7 mouse cellular contexts compared by ENCODE assay signal in genomic region chr13:14038911-14039291, GRCm38 (mm10). TPM values are rescaled to one million over a fixed set of nuclear protein-coding genes. Genes with fewer than 3 reads are reported as not detected.
A peak's percentile ranks its signal among the peaks of the same experiment; 100 is the strongest.
DNase-seq lines count a peak whose midpoint lies in the region; ATAC-seq and TF ChIP-seq lines count a peak whose summit lies in the region.

No protein-coding gene starts in this region.

- H3K4me1 ChIP-seq in lung, adult 2 months (ENCODE audit: control insufficient read depth, insufficient read depth, low read length) = peaks cover 4% of the 10 kb centered on the region
- H3K4me1 ChIP-seq in brown adipose tissue, adult 24 weeks (ENCODE audit: control insufficient read depth, insufficient read depth, insufficient read length, low read length) = 0 out of 2 replicates have a peak, but pooled peaks cover 3% of the 10 kb centered on the region
- H3K4me1 ChIP-seq in hindbrain, embryonic 12.5 days = peaks cover 12% of the 10 kb centered on the region
- H3K4me1 ChIP-seq in midbrain, embryonic 15.5 days = peaks cover 19% of the 10 kb centered on the region

- ATAC-seq in hindbrain, embryonic 12.5 days (ENCODE audit: low FRiP score) = peak; percentile 76
- ATAC-seq in midbrain, embryonic 15.5 days (replicated peaks) = peak; percentile 81
- no peak for ATAC-seq in activated CD4-positive, CD25-positive, alpha-beta regulatory T cell, adult 4 months

- H3K9ac ChIP-seq in hindbrain, embryonic 12.5 days = peak overlapping the region; percentile 87
- peak overlapping the region; percentile 86 for H3K9ac ChIP-seq in midbrain, embryonic 15.5 days

- no peaks in the 10 kb centered on the region for H3K36me3 ChIP-seq in hindbrain, embryonic 12.5 days
- 0 out of 2 replicates have a peak, but pooled peaks cover 6% of the 10 kb centered on the region for H3K36me3 ChIP-seq in midbrain, embryonic 15.5 days (replicated peaks)

- H3K4me3 ChIP-seq in lung, adult 2 months (replicated peaks; ENCODE audit: extremely low read depth, low read depth, low read length) = peak overlapping the region; percentile 100
- peak overlapping the region; percentile 95 for H3K4me3 ChIP-seq in brown adipose tissue, adult 24 weeks (ENCODE audit: insufficient read depth, low read depth, low read length)
- H3K4me3 ChIP-seq in hindbrain, embryonic 12.5 days = peak overlapping the region; percentile 72
- peak overlapping the region; percentile 89 for H3K4me3 ChIP-seq in midbrain, embryonic 15.5 days

- TF ChIP-seq POLR2A in lung, adult 2 months (IDR thresholded peaks at IDR 0.05; ENCODE audit: borderline replicate concordance, extremely low read depth, low read depth, low read length) = no peak

- no peak for TF ChIP-seq CTCF in lung, adult 2 months (IDR thresholded peaks at IDR 0.05; ENCODE audit: insufficient read depth, low read length)

- H3K27ac ChIP-seq in brown adipose tissue, adult 24 weeks (replicated peaks; ENCODE audit: low read depth, low read length) = no peak overlapping the region
- peak overlapping the region; percentile 98 for H3K27ac ChIP-seq in hindbrain, embryonic 12.5 days
- peak overlapping the region; percentile 99 for H3K27ac ChIP-seq in midbrain, embryonic 15.5 days

- no peaks in the 10 kb centered on the region for H3K27me3 ChIP-seq in hindbrain, embryonic 12.5 days
- H3K27me3 ChIP-seq in midbrain, embryonic 15.5 days (replicated peaks) = no peaks in the 10 kb centered on the region

- peak overlapping the region; percentile 90 for H3K4me2 ChIP-seq in hindbrain, embryonic 12.5 days (replicated peaks)
- H3K4me2 ChIP-seq in midbrain, embryonic 15.5 days = peak overlapping the region; percentile 80

- intact Hi-C loops in left cerebral cortex, postnatal 10 days (cut with DNase I) = no loop called here

- DNase-seq in lung, adult 2 months = no peak
- DNase-seq in lung, postnatal 36 days = no peak
- DNase-seq in left cerebral cortex, postnatal 10 days (ENCODE audit: extremely low spot score in 1 of 2, low spot score in 2 of 2) = no peak

- no peaks in the 10 kb centered on the region for H3K9me3 ChIP-seq in hindbrain, embryonic 12.5 days (replicated peaks)
- H3K9me3 ChIP-seq in midbrain, embryonic 15.5 days = no peaks in the 10 kb centered on the region

- WGBS in lung, adult 2 months = 1% methylated on average over 8 of the region's 8 CpGs
- 2% methylated on average over 8 of the region's 8 CpGs for WGBS in hindbrain, embryonic 12.5 days
- 1% methylated on average over 8 of the region's 8 CpGs for WGBS in midbrain, embryonic 15.5 days

RNA-seq across cellular contexts. Expression of gene Tbce, which starts 0.5 kb away (rescaled TPM):
- polyA plus RNA-seq in lung, adult 2 months (2012; rRNA removed) = 14.2 and 22.0 TPM in 2 replicates
- 22.9 and 29.5 TPM in 2 replicates for polyA plus RNA-seq in brown adipose tissue, adult 24 weeks (2012; ENCODE audit: insufficient read depth, insufficient read length, missing spikeins)
- polyA plus RNA-seq in hindbrain, embryonic 12.5 days (2016; fragmentation: Nextera tagmentation; extraction: Ambion mirVana) = 78.7 and 86.3 TPM in 2 replicates
- 100 and 113 TPM in 2 replicates for polyA plus RNA-seq in midbrain, embryonic 15.5 days (2015; fragmentation: Nextera tagmentation; extraction: Ambion mirVana)
- 10 to 100 TPM; 69.0 to 69.2 TPM for total RNA-seq in left cerebral cortex, postnatal 10 days (2021)
- polyA plus RNA-seq in activated CD4-positive, CD25-positive, alpha-beta regulatory T cell, adult 4 months (2017; shearing (Covaris generic)) = 10 to 100 TPM; 75.9 to 78.6 TPM

RNA-seq across cellular contexts. Expression of gene Arid4b, which starts 24.1 kb away (rescaled TPM):
- 4.9 and 7.9 TPM in 2 replicates for polyA plus RNA-seq in lung, adult 2 months (2012; rRNA removed)
- 9.4 and 9.7 TPM in 2 replicates for polyA plus RNA-seq in brown adipose tissue, adult 24 weeks (2012; ENCODE audit: insufficient read depth, insufficient read length, missing spikeins)
- 93.0 and 97.9 TPM in 2 replicates for polyA plus RNA-seq in hindbrain, embryonic 12.5 days (2016; fragmentation: Nextera tagmentation; extraction: Ambion mirVana)
- 77.7 and 81.1 TPM in 2 replicates for polyA plus RNA-seq in midbrain, embryonic 15.5 days (2015; fragmentation: Nextera tagmentation; extraction: Ambion mirVana)
- 10 to 100 TPM; 41.6 to 46.0 TPM for total RNA-seq in left cerebral cortex, postnatal 10 days (2021)
- polyA plus RNA-seq in activated CD4-positive, CD25-positive, alpha-beta regulatory T cell, adult 4 months (2017; shearing (Covaris generic)) = 10 to 100 TPM; 61.0 to 75.1 TPM

RNA-seq across cellular contexts. Expression of gene Ggps1, which starts 24.4 kb away (rescaled TPM):
- 7.1 and 12.0 TPM in 2 replicates for polyA plus RNA-seq in lung, adult 2 months (2012; rRNA removed)
- 28.9 and 45.6 TPM in 2 replicates for polyA plus RNA-seq in brown adipose tissue, adult 24 weeks (2012; ENCODE audit: insufficient read depth, insufficient read length, missing spikeins)
- polyA plus RNA-seq in hindbrain, embryonic 12.5 days (2016; fragmentation: Nextera tagmentation; extraction: Ambion mirVana) = 68.1 and 76.6 TPM in 2 replicates
- 69.7 and 70.9 TPM in 2 replicates for polyA plus RNA-seq in midbrain, embryonic 15.5 days (2015; fragmentation: Nextera tagmentation; extraction: Ambion mirVana)
- 10 to 100 TPM; 55.6 to 65.0 TPM for total RNA-seq in left cerebral cortex, postnatal 10 days (2021)
- polyA plus RNA-seq in activated CD4-positive, CD25-positive, alpha-beta regulatory T cell, adult 4 months (2017; shearing (Covaris generic)) = 100 to 1,000 TPM in 1 of 2 experiments, 10 to 100 TPM in 1; 91.7 to 103 TPM
